Mouse (Mus musculus): ENCODE measurements around the gene Rtn4. TPM values are rescaled to one million over a fixed set of nuclear protein-coding genes. Genes with fewer than 3 reads are reported as not detected.

Rtn4 gene
- polyA plus RNA-seq, 1 experiment from 2014 or later, result 140 TPM

DNA sequence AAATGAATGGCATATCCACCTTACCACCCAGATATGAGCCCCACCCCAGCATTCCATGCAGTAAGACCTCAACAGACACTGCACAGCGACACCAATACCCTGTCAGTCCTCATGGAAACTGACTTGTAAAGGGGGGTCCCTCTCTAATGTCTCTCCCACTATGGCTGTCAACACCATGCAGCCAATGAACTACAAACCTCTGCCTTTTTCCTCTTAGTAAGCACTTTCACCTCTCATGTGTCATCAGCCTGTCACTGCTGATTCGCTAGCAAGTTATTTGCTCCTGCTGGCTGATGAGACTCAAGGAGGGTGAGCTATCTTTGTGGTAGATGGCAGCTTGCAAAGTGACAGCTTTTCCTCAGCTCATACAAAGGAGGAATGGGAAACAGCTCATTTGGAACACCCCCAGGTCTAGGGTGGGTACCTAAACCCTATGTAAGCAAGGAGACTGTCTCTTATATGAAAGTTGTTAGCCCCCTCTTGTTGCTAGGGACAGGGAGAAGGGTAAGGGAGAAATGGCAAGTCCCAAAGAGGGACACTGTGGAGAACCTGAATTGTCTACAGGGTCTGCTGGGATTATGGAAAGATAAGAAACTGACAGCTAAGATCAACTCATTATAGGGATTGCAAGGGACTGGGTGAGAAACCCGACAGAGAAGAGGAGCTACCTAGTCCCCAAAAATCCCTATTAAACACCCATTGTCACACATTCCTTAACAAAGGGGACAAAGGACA lies 78.1 kb downstream of the Rtn4 start:
- Histone ChIP-seq H3K27me3 (no peaks in the 10 kb centered on the region), H3K27ac (replicated peaks) (no peak overlapping the region), H3K36me3 (no peaks in the 10 kb centered on the region), H3K4me1 (peaks cover 7% of the 10 kb centered on the region; the same call in 1 of the 2 replicates), H3K4me2 (replicated peaks) (no peak overlapping the region), H3K9ac (replicated peaks) (no peak overlapping the region), H3K4me3 (no peak overlapping the region), H3K9me3 (no peaks in the 10 kb centered on the region)
- no peak for ATAC-seq (replicated peaks)
- 57% methylated on average over 3 of the region's 3 CpGs for WGBS

- no peaks in the 10 kb centered on the region for H3K9me3 ChIP-seq
- no peak overlapping the region for H3K27ac ChIP-seq (replicated peaks)
- H3K4me1 ChIP-seq, result peaks cover 7% of the 10 kb centered on the region; the same call in 1 of the 2 replicates
- no peaks in the 10 kb centered on the region for H3K36me3 ChIP-seq
- 60% methylated on average over 1 of the region's 1 CpGs for WGBS
- H3K4me2 ChIP-seq (replicated peaks), result no peak overlapping the region
- H3K9ac ChIP-seq (replicated peaks), result no peak overlapping the region
- H3K4me3 ChIP-seq, result no peak overlapping the region
- no peaks in the 10 kb centered on the region for H3K27me3 ChIP-seq
- no peak for ATAC-seq (replicated peaks)
These were observed 79.5 kb downstream of the Rtn4 start for GRCm38 (mm10) chr11:29772279-29772678.

DNA sequence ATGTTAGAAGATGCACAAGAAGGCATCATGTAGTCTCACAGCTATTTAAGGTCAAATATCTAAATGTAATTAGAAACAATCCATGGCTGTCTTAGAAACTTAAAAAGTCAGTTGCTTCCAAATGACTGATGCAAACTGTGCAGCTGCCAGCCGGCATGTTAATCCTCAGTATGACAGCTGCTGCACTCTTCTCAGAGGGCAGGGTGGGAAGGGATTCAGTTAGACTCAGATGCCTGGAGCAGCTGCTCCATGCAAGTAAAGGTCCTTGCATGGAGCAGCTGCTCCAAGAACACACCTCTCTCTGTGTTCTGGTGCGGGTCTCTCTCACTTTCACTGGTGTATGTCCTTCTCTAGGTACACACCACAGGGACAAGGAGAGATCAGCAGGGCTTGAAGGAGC lies 81.5 kb downstream of the Rtn4 start:
- Histone ChIP-seq H3K27me3 (no peaks in the 10 kb centered on the region), H3K36me3 (no peaks in the 10 kb centered on the region), H3K27ac (replicated peaks) (peak overlapping the region; percentile 51), H3K4me1 (peaks cover 7% of the 10 kb centered on the region; the same call in 1 of the 2 replicates), H3K9me3 (no peaks in the 10 kb centered on the region), H3K9ac (replicated peaks) (no peak overlapping the region), H3K4me3 (no peak overlapping the region), H3K4me2 (replicated peaks) (no peak overlapping the region)
- 34% methylated on average over 2 of the region's 2 CpGs for WGBS
- peak; percentile 80 for ATAC-seq (replicated peaks)

- Histone ChIP-seq H3K27me3 (no peaks in the 10 kb centered on the region), H3K4me2 (replicated peaks) (no peak overlapping the region), H3K4me3 (no peak overlapping the region), H3K9me3 (no peaks in the 10 kb centered on the region), H3K4me1 (peaks cover 7% of the 10 kb centered on the region; the same call in 1 of the 2 replicates), H3K9ac (replicated peaks) (no peak overlapping the region), H3K27ac (replicated peaks) (peak overlapping the region; percentile 51), H3K36me3 (no peaks in the 10 kb centered on the region)
- 71% methylated on average over 2 of the region's 2 CpGs for WGBS
- ATAC-seq (replicated peaks), result no peak
These were observed 82.0 kb downstream of the Rtn4 start for GRCm38 (mm10) chr11:29774760-29775159.

- no peaks in the 10 kb centered on the region for H3K36me3 ChIP-seq
- no peak overlapping the region for H3K4me2 ChIP-seq (replicated peaks)
- no peak overlapping the region for H3K4me3 ChIP-seq
- ATAC-seq (replicated peaks), result no peak
- H3K9me3 ChIP-seq, result no peaks in the 10 kb centered on the region
- no peak overlapping the region for H3K27ac ChIP-seq (replicated peaks)
- no peaks in the 10 kb centered on the region for H3K27me3 ChIP-seq
- H3K4me1 ChIP-seq, result peaks cover 7% of the 10 kb centered on the region; the same call in 1 of the 2 replicates
- H3K9ac ChIP-seq (replicated peaks), result no peak overlapping the region
These were observed 85.2 kb downstream of the Rtn4 start for GRCm38 (mm10) chr11:29777964-29778363.

DNA sequence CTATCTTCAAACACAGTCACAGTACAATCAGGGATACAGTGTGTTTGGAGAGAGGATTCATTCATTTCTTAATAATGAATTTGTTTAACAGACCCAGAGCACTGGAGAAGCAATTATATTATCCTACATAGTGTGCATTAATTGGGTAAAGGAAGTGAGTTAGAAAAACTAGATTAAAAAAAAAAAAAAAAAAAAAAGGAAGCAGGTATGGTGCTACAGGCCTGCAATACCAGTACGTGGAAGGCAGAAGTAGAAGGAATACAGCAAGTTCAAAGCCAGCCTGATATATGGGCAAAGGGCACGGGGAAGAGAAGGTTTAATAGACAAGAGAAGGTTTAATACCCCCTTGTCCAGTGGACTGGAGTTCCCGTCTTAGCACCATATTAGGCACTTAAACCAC lies 86.2 kb downstream of the Rtn4 start:
- H3K9me3 ChIP-seq, result no peaks in the 10 kb centered on the region

DNA sequence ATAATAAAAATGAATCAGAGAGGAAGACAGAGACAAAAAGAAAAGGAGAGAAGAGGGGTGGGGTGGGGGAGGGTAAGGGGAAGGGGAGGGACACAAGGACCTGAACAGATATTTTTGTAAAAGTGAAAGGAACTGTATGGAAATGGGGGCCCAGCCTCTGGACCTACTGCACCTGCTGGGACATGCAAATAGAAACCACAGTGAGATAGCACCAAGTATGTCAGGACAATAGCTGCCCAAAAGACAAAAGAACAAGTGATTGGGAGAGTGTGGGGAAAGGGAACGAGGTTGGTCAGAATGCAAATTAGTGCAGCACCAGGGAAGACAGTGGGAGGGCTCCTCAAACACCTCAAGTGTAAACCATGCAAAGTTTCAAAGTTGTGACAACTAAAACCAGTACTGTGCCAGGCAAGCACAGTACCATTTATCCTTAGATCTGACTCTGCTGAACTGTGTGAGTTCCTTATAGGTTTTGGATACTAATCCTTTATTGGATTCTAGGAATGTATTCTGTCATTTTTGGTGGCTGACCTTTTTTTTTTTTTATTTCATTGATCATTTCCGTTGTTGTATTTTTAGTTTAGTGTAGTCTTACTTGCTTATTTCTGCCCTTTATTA lies 86.8 kb downstream of the Rtn4 start:
- ATAC-seq (replicated peaks), result no peak
- Histone ChIP-seq H3K4me3 (no peak overlapping the region), H3K4me2 (replicated peaks) (no peak overlapping the region), H3K36me3 (no peaks in the 10 kb centered on the region), H3K9ac (replicated peaks) (no peak overlapping the region), H3K27ac (replicated peaks) (no peak overlapping the region), H3K9me3 (no peaks in the 10 kb centered on the region), H3K4me1 (0 out of 2 replicates have a peak, but pooled peaks cover 4% of the 10 kb centered on the region), H3K27me3 (no peaks in the 10 kb centered on the region)
- 21% methylated on average over 2 of the region's 2 CpGs for WGBS

More for the DNA sequence above, 86.2 kb downstream of the Rtn4 start:
- ATAC-seq (replicated peaks), result no peak
- Histone ChIP-seq H3K4me1 (peaks cover 7% of the 10 kb centered on the region; the same call in 1 of the 2 replicates), H3K9ac (replicated peaks) (no peak overlapping the region), H3K27me3 (no peaks in the 10 kb centered on the region), H3K4me2 (replicated peaks) (no peak overlapping the region), H3K36me3 (no peaks in the 10 kb centered on the region), H3K27ac (replicated peaks) (no peak overlapping the region), H3K4me3 (no peak overlapping the region)
- WGBS, result 53% methylated on average over 3 of the region's 3 CpGs

GRCm38 (mm10) chr11:29786583-29787219 lies 94.0 kb downstream of the Rtn4 start:
- Histone ChIP-seq H3K9ac (replicated peaks) (no peak overlapping the region), H3K4me3 (no peak overlapping the region), H3K9me3 (no peaks in the 10 kb centered on the region), H3K27ac (replicated peaks) (no peak overlapping the region), H3K4me1 (peaks cover 27% of the 10 kb centered on the region), H3K36me3 (no peaks in the 10 kb centered on the region; the same call in 1 of the 2 replicates), H3K27me3 (no peaks in the 10 kb centered on the region), H3K4me2 (replicated peaks) (no peak overlapping the region)
- WGBS, result 80% methylated on average over 6 of the region's 6 CpGs
- ATAC-seq (replicated peaks), result no peak

DNA sequence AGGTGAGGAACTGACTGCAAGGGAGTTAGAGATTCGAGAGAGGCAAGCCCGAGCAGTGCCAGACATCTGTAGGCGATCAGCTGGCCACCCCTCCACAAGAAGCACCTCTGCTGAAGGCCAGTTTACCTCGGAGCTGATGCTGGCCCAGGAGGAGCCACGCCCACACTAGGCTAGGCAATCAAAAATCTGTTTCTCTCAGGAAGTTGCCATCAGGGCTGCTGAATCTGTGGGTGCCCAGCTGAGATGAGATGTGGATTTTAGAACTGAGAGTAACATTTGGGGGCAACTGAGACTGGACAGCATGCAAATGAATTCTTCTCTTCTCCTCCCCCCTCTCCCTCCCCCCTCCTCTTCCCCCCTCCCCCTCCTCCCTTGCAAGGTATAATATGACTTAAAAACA lies 94.7 kb downstream of the Rtn4 start:
- Histone ChIP-seq H3K9ac (replicated peaks) (no peak overlapping the region), H3K27ac (replicated peaks) (no peak overlapping the region), H3K4me2 (replicated peaks) (no peak overlapping the region), H3K9me3 (no peaks in the 10 kb centered on the region), H3K4me1 (peaks cover 27% of the 10 kb centered on the region), H3K27me3 (no peaks in the 10 kb centered on the region), H3K36me3 (no peaks in the 10 kb centered on the region; the same call in 1 of the 2 replicates), H3K4me3 (no peak overlapping the region)
- no peak for ATAC-seq (replicated peaks)
- 24% methylated on average over 5 of the region's 5 CpGs for WGBS

DNA sequence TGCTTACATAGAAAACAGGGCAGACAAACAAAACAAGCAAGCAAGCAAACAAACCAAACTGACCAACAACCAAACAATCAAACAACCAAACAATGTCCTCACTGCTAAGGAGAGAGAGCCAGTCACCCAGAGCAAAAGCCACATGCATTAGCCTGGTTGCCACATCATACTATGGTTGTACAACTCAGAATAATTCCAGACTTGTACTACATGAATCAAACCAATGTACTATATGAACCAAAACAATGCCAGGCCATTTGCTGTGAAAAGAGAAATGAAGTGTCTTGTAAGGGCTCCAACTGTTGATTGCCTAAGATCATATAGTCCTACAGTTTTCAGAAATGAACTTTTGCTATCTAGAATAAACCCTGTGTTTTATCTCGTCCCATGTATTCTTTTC lies 95.8 kb downstream of the Rtn4 start:
- no peak overlapping the region for H3K4me3 ChIP-seq
- peaks cover 27% of the 10 kb centered on the region for H3K4me1 ChIP-seq
- H3K9me3 ChIP-seq, result no peaks in the 10 kb centered on the region
- H3K27me3 ChIP-seq, result no peaks in the 10 kb centered on the region
- H3K27ac ChIP-seq (replicated peaks), result peak overlapping the region; percentile 82
- no peak overlapping the region for H3K9ac ChIP-seq (replicated peaks)
- peak; percentile 53 for ATAC-seq (replicated peaks)
- H3K4me2 ChIP-seq (replicated peaks), result no peak overlapping the region
- 11% methylated on average over 1 of the region's 1 CpGs for WGBS
- H3K36me3 ChIP-seq, result no peaks in the 10 kb centered on the region; the same call in 1 of the 2 replicates

DNA sequence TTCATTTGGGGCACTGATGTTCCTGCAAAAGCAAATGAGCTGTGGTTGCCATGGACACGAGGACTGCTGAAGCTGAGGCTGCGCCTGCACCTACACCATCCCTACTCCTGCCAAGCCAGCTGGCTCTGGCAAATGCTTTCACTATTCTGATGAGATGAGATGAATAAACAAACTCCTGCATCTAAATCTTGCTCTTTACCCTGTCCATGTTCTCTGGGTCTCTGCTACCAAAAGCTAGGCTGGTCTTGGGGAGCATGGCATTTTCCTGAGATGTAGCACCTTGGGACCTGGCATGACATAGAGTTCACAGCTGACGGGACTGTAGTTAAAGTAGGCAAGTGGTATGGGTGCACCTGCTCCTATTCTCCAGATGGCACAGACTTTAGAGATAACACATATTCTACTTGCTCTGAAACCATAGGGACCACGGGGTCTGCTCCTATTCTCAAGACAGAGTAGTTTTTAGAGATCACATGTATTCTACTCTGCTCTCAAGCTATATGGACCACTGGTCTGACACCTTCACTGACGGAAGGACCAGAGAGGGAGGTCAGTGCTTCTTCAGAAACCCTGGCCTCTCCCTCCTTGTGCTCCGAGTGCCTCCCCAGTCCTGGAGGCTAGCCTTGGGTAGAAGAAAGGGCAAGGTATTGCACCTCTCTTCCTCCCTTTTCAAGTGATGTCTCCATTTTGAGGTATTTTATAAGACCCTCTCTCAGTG lies 96.3 kb downstream of the Rtn4 start:
- Histone ChIP-seq H3K9ac (replicated peaks) (no peak overlapping the region), H3K9me3 (no peaks in the 10 kb centered on the region), H3K36me3 (no peaks in the 10 kb centered on the region; the same call in 1 of the 2 replicates), H3K4me2 (replicated peaks) (peak overlapping the region; percentile 18; the same call in 1 of the 2 replicates), H3K27me3 (no peaks in the 10 kb centered on the region), H3K27ac (replicated peaks) (peak overlapping the region; percentile 82), H3K4me1 (peaks cover 27% of the 10 kb centered on the region), H3K4me3 (no peak overlapping the region)
- 51% methylated on average over 6 of the region's 6 CpGs for WGBS
- ATAC-seq (replicated peaks), result peak; percentile 97

- peaks cover 27% of the 10 kb centered on the region for H3K4me1 ChIP-seq
- no peak overlapping the region for H3K9ac ChIP-seq (replicated peaks)
- H3K4me2 ChIP-seq (replicated peaks), result no peak overlapping the region
- H3K4me3 ChIP-seq, result no peak overlapping the region
- no peaks in the 10 kb centered on the region for H3K27me3 ChIP-seq
- WGBS, result 88% methylated on average over 2 of the region's 2 CpGs
- no peaks in the 10 kb centered on the region for H3K9me3 ChIP-seq
- H3K27ac ChIP-seq (replicated peaks), result no peak overlapping the region
- no peaks in the 10 kb centered on the region; the same call in 1 of the 2 replicates for H3K36me3 ChIP-seq
- ATAC-seq (replicated peaks), result no peak
These were observed 98.0 kb downstream of the Rtn4 start for GRCm38 (mm10) chr11:29790796-29791195.

Measured in forebrain, embryonic 15.5 days (tissue).